Comparison of ENCODE assay signal across 15 mouse cellular contexts in the genomic region with DNA sequence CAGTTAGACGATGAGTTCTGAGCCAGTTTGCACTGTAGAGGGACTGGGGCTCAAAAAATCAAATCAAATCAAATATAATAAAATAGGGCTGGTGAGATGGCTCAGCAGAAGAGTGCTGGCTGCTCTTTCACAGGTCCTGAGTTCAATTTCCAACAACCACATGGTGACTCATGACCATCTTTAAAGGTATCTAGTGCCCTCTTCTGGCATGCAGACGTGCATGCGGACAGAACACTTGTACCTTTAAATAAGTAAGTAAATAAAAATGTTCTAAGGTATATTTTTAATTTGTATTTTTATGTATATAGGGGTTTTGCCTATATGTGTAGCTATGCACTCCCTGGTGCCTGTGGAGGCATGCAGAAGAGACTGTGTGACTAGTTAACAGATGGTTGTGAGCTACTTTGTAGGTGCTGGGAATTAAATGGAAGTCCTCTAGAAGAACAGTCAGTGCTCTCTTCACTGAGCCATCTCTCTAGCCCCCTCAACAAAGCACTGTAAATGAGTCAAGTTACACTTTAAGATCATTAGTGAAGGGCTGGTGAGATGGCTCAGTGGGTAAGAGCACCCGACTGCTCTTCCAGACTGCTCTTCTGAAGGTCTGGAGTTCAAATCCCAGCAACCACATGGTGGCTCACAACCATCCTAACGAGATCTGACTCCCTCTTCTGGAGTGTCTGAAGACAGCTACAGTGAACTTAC. TPM values are rescaled to one million over a fixed set of nuclear protein-coding genes. Genes with fewer than 3 reads are reported as not detected.
DNase-seq lines count a peak whose midpoint lies in the region; ATAC-seq and TF ChIP-seq lines count a peak whose summit lies in the region.
"Had no signal": no experiment of that assay in that cellular context is flagged by ENCODE, and none has a peak within 500 bp of the region (broad histone marks: within the 10 kb centered on the region; RNA-seq: fewer than 3 reads in every experiment).

No protein-coding gene starts in this region.

- no peak for TF ChIP-seq POLR2A in heart, adult 2 months (IDR thresholded peaks at IDR 0.05; ENCODE audit: insufficient read depth, low read depth, low read length)
- no peak for TF ChIP-seq POLR2A in CH12.LX (IDR thresholded peaks at IDR 0.05; ENCODE audit: low read depth, low read length)
- no peak for TF ChIP-seq POLR2A in cortical plate, adult 2 months (IDR thresholded peaks at IDR 0.05; ENCODE audit: extremely low read depth, insufficient read depth, low read length)

- H3K27ac ChIP-seq in heart, adult 2 months: no peak overlapping the region
- no peak overlapping the region for H3K27ac ChIP-seq in lung, embryonic 14.5 days (ENCODE audit: low read depth)
- no peak overlapping the region for H3K27ac ChIP-seq in CH12.LX (ENCODE audit: insufficient read depth, low read depth)
- no peak overlapping the region for H3K27ac ChIP-seq in cortical plate, adult 2 months (ENCODE audit: insufficient read depth, low read length)
- H3K27ac ChIP-seq in hindbrain, embryonic 12.5 days: no peak overlapping the region
- H3K27ac ChIP-seq: embryonic facial prominence, embryonic 15.5 days had no signal

- H3K79me2 ChIP-seq in heart, adult 2 months (replicated peaks; ENCODE audit: control insufficient read depth, insufficient read depth, low read length): no peaks in the 10 kb centered on the region
- no peaks in the 10 kb centered on the region; the same call in 1 of the 2 replicates for H3K79me2 ChIP-seq in CH12.LX (replicated peaks; ENCODE audit: control insufficient read depth, extremely low read depth, insufficient read depth, poor library complexity, severe bottlenecking)

- no peak for ATAC-seq in lung, embryonic 14.5 days (ENCODE audit: insufficient read depth)
- no peak for ATAC-seq in hindbrain, embryonic 12.5 days (ENCODE audit: low FRiP score)
- ATAC-seq: inflammation-experienced regulatory T-cells, adult 6 months had no signal

- dilution Hi-C loops in CH12.LX (cut with MboI; ENCODE audit: extremely low pct_ligation_motif_present, extremely low pct_unique_long_range_greater_than_20kb, low sequenced_read_pairs): no loop called here

- H3K36me3 ChIP-seq in heart, adult 2 months (ENCODE audit: control insufficient read depth, insufficient read depth, low read length): peaks cover 6% of the 10 kb centered on the region
- peaks cover 89% of the 10 kb centered on the region for H3K36me3 ChIP-seq in lung, embryonic 14.5 days (ENCODE audit: insufficient read depth)
- peaks cover 66 to 77% of the 10 kb centered on the region in 2 experiments for H3K36me3 ChIP-seq in CH12.LX (replicated peaks in 1 of 2; ENCODE audit: control insufficient read depth in 1 of 2, insufficient read depth in 1 of 2, low read length in 1 of 2)
- H3K36me3 ChIP-seq in hindbrain, embryonic 12.5 days: peaks cover 87% of the 10 kb centered on the region

- no peak for DNase-seq in heart, adult 2 months
- DNase-seq in heart, postnatal 4 days: no peak
- peak; percentile 45 for DNase-seq in lung, embryonic 14.5 days
- DNase-seq in lung, adult 18-20 months: no peak
- DNase-seq in CH12.LX (ENCODE audit: extremely low read depth): peak; percentile 34
- DNase-seq in cerebellum, adult 11 months: no peak
- DNase-seq: adrenal gland, postnatal 25 days; cerebellum, adult 8-10 months; lung, postnatal 14 days; thymus, adult 2 months had no signal

- peak; percentile 31 for TF ChIP-seq RAD21 in CH12.LX (IDR thresholded peaks at IDR 0.05; ENCODE audit: low read depth, low read length)

- H3K4me2 ChIP-seq in lung, embryonic 14.5 days: no peak overlapping the region
- no peak overlapping the region for H3K4me2 ChIP-seq in CH12.LX (ENCODE audit: insufficient read depth, low read depth, poor library complexity, severe bottlenecking)
- H3K4me2 ChIP-seq in hindbrain, embryonic 12.5 days (replicated peaks): no peak overlapping the region
- H3K4me2 ChIP-seq: embryonic facial prominence, embryonic 15.5 days; heart, embryonic 11.5 days had no signal

- in situ Hi-C loops in CH12.LX (cut with MboI; ENCODE audit: low pct_ligation_motif_present, low pct_unique_long_range_greater_than_20kb, low sequenced_read_pairs): no loop called here

- no peaks in the 10 kb centered on the region for H3K27me3 ChIP-seq in heart, adult 2 months (ENCODE audit: control insufficient read depth, insufficient read depth, low read length)
- H3K27me3 ChIP-seq in lung, embryonic 14.5 days (ENCODE audit: insufficient read depth, low read length): no peaks in the 10 kb centered on the region
- H3K27me3 ChIP-seq in CH12.LX (replicated peaks): no peaks in the 10 kb centered on the region
- H3K27me3 ChIP-seq in hindbrain, embryonic 12.5 days: no peaks in the 10 kb centered on the region
- H3K27me3 ChIP-seq: embryonic facial prominence, embryonic 15.5 days had no signal

- intact Hi-C loops in heart, adult 2 months (cut with DNase I): no loop called here

- H3K9me3 ChIP-seq in lung, embryonic 14.5 days (ENCODE audit: low read depth, low read length): no peaks in the 10 kb centered on the region
- no peaks in the 10 kb centered on the region for H3K9me3 ChIP-seq in CH12.LX (replicated peaks; ENCODE audit: low read length)
- H3K9me3 ChIP-seq in hindbrain, embryonic 12.5 days (replicated peaks): no peaks in the 10 kb centered on the region
- H3K9me3 ChIP-seq: embryonic facial prominence, embryonic 15.5 days had no signal

- H3K4me1 ChIP-seq in heart, adult 2 months (ENCODE audit: control insufficient read depth, insufficient read depth, low read length): no peaks in the 10 kb centered on the region
- no peaks in the 10 kb centered on the region for H3K4me1 ChIP-seq in lung, embryonic 14.5 days (ENCODE audit: insufficient read depth)
- H3K4me1 ChIP-seq in CH12.LX (ENCODE audit: control insufficient read depth in 1 of 2, insufficient read depth in 2 of 2): peaks cover 9 to 28% of the 10 kb centered on the region in 2 experiments
- no peaks in the 10 kb centered on the region for H3K4me1 ChIP-seq in cortical plate, adult 2 months (ENCODE audit: control insufficient read depth, insufficient read depth, low read length)
- no peaks in the 10 kb centered on the region for H3K4me1 ChIP-seq in hindbrain, embryonic 12.5 days
- H3K4me1 ChIP-seq: embryonic facial prominence, embryonic 15.5 days had no signal

- H3K4me3 ChIP-seq in heart, adult 2 months: no peak overlapping the region
- no peak overlapping the region for H3K4me3 ChIP-seq in lung, embryonic 14.5 days (ENCODE audit: low read depth, low read length)
- no peak overlapping the region for H3K4me3 ChIP-seq in CH12.LX (replicated peaks in 1 of 3; ENCODE audit: low read depth in 2 of 3, low read length in 2 of 3, poor library complexity in 1 of 3)
- no peak overlapping the region for H3K4me3 ChIP-seq in cortical plate, adult 2 months (ENCODE audit: insufficient read depth, low read length)
- H3K4me3 ChIP-seq in hindbrain, embryonic 12.5 days: no peak overlapping the region
- H3K4me3 ChIP-seq: embryonic facial prominence, embryonic 15.5 days had no signal

- no peak for TF ChIP-seq EP300 in heart, adult 2 months (IDR thresholded peaks at IDR 0.05; ENCODE audit: insufficient read depth, low read depth, low read length)
- TF ChIP-seq EP300 in CH12.LX (IDR thresholded peaks at IDR 0.05; ENCODE audit: low read length): no peak

- 71% methylated on average over 5 of the region's 5 CpGs for WGBS in heart, adult 2 months
- 80% methylated on average over 4 of the region's 5 CpGs for WGBS in lung, embryonic 14.5 days
- 90% methylated on average over 5 of the region's 5 CpGs for WGBS in hindbrain, embryonic 12.5 days

- H3K9ac ChIP-seq in heart, adult 2 months (ENCODE audit: low read depth, low read length): no peak overlapping the region
- H3K9ac ChIP-seq in lung, embryonic 14.5 days: no peak overlapping the region
- no peak overlapping the region for H3K9ac ChIP-seq in CH12.LX (ENCODE audit: insufficient read depth, low read depth)
- H3K9ac ChIP-seq in hindbrain, embryonic 12.5 days: no peak overlapping the region
- H3K9ac ChIP-seq: embryonic facial prominence, embryonic 15.5 days had no signal

- peak; percentile 65 for TF ChIP-seq CTCF in heart, adult 2 months (IDR thresholded peaks at IDR 0.05)
- peak; percentile 28 for TF ChIP-seq CTCF in lung, embryonic 14.5 days (IDR thresholded peaks at IDR 0.05; ENCODE audit: low read depth)
- TF ChIP-seq CTCF in CH12.LX (conservative IDR thresholded peaks at IDR 0.05 in 1 of 2, IDR thresholded peaks at IDR 0.05 in 1 of 2; ENCODE audit: low read depth in 2 of 2, low read length in 2 of 2): peak; percentile 24 to 60; a peak in 2 of 4 replicates
- 0 out of 2 replicates have a peak, but pooled peaks have one; percentile 11 for TF ChIP-seq CTCF in cortical plate, adult 2 months (IDR thresholded peaks at IDR 0.05; ENCODE audit: extremely low read depth, insufficient read depth, low read length)

RNA-seq across cellular contexts. Expression of gene Sf3b3, which starts 10.3 kb away (rescaled TPM):
- total RNA-seq in heart, adult 2 months (2021): 10 to 100 TPM; 38.3 to 39.7 TPM
- polyA plus RNA-seq in heart, adult 2 months (2012; rRNA removed): 19.2 and 34.3 TPM in 2 replicates
- total RNA-seq in heart, postnatal 4 days (2021): 10 to 100 TPM; 61.4 to 64.9 TPM
- polyA plus RNA-seq in lung, embryonic 14.5 days (2014; fragmentation: Nextera tagmentation; extraction: Ambion mirVana): 168 and 174 TPM in 2 replicates
- total RNA-seq in CH12.LX (2012; rRNA removed) (136 and 163 TPM in 2 replicates), CH12.LX (2014; rRNA removed) (137 and 139 TPM in 2 replicates)
- 206 and 213 TPM in 2 replicates for polyA plus RNA-seq in CH12.LX (2012; ENCODE audit: insufficient read length, low read depth)
- 36.8 and 37.4 TPM in 2 replicates for polyA plus RNA-seq in cortical plate, adult 2 months (2012; rRNA removed)
- polyA plus RNA-seq in hindbrain, embryonic 12.5 days (2016; fragmentation: Nextera tagmentation; extraction: Ambion mirVana): 163 and 170 TPM in 2 replicates

RNA-seq across cellular contexts. Expression of gene Cog4, which starts 10.5 kb away (rescaled TPM):
- total RNA-seq in heart, adult 2 months (2021): 10 to 100 TPM; 66.2 to 74.1 TPM
- 34.8 and 51.5 TPM in 2 replicates for polyA plus RNA-seq in heart, adult 2 months (2012; rRNA removed)
- 10 to 100 TPM; 49.8 to 50.5 TPM for total RNA-seq in heart, postnatal 4 days (2021)
- 70.9 and 71.0 TPM in 2 replicates for polyA plus RNA-seq in lung, embryonic 14.5 days (2014; fragmentation: Nextera tagmentation; extraction: Ambion mirVana)
- total RNA-seq in CH12.LX (2012; rRNA removed): 35.2 and 36.4 TPM in 2 replicates
- 24.4 and 27.5 TPM in 2 replicates for total RNA-seq in CH12.LX (2014; rRNA removed)
- 24.9 and 27.5 TPM in 2 replicates for polyA plus RNA-seq in CH12.LX (2012; ENCODE audit: insufficient read length, low read depth)
- polyA plus RNA-seq in cortical plate, adult 2 months (2012; rRNA removed): 41.8 and 42.9 TPM in 2 replicates
- 74.9 and 77.1 TPM in 2 replicates for polyA plus RNA-seq in hindbrain, embryonic 12.5 days (2016; fragmentation: Nextera tagmentation; extraction: Ambion mirVana)

RNA-seq across cellular contexts. Expression of gene Fuk, which starts 45.4 kb away (rescaled TPM):
- 1 to 10 TPM; 4.5 to 4.6 TPM for total RNA-seq in heart, adult 2 months (2021)
- 6.2 and 8.8 TPM in 2 replicates for polyA plus RNA-seq in heart, adult 2 months (2012; rRNA removed)
- 1 to 10 TPM; 6.6 to 6.9 TPM for total RNA-seq in heart, postnatal 4 days (2021)
- polyA plus RNA-seq in lung, embryonic 14.5 days (2014; fragmentation: Nextera tagmentation; extraction: Ambion mirVana): 9.0 and 11.5 TPM in 2 replicates
- total RNA-seq in CH12.LX (2012; rRNA removed) (14.3 and 14.4 TPM in 2 replicates), CH12.LX (2014; rRNA removed) (6.6 and 6.8 TPM in 2 replicates)
- polyA plus RNA-seq in CH12.LX (2012; ENCODE audit: insufficient read length, low read depth): 6.4 and 7.0 TPM in 2 replicates
- 18.0 and 18.2 TPM in 2 replicates for polyA plus RNA-seq in cortical plate, adult 2 months (2012; rRNA removed)
- 11.4 and 11.9 TPM in 2 replicates for polyA plus RNA-seq in hindbrain, embryonic 12.5 days (2016; fragmentation: Nextera tagmentation; extraction: Ambion mirVana)

RNA-seq across cellular contexts. Expression of gene Il34, which starts 51.2 kb away (rescaled TPM):
- total RNA-seq in heart, adult 2 months (2021): 1 to 10 TPM; 3.3 to 5.3 TPM
- 7.2 and 15.3 TPM in 2 replicates for polyA plus RNA-seq in heart, adult 2 months (2012; rRNA removed)
- 1 to 10 TPM; 1.2 to 2.3 TPM for total RNA-seq in heart, postnatal 4 days (2021)
- polyA plus RNA-seq in lung, embryonic 14.5 days (2014; fragmentation: Nextera tagmentation; extraction: Ambion mirVana): 1.6 and 2.4 TPM in 2 replicates
- total RNA-seq in CH12.LX (2012; rRNA removed) (0.21 TPM in 1 of 2 replicates, not detected in the other), CH12.LX (2014; rRNA removed) (not detected in 2 replicates)
- polyA plus RNA-seq in CH12.LX (2012; ENCODE audit: insufficient read length, low read depth): not detected in 2 replicates
- polyA plus RNA-seq in cortical plate, adult 2 months (2012; rRNA removed): 103 and 108 TPM in 2 replicates
- polyA plus RNA-seq in hindbrain, embryonic 12.5 days (2016; fragmentation: Nextera tagmentation; extraction: Ambion mirVana): 0.83 and 1.1 TPM in 2 replicates
- polyA plus RNA-seq: inflammation-experienced regulatory T-cells, adult 6 months had no signal

Comparison
In these comparisons a context has a peak if more than half of its experiments do, and no peak if none do; other contexts are left out.
1. DNase-seq: peak in lung, embryonic 14.5 days (single experiment) and CH12.LX (single experiment); none in heart, adult 2 months (0 of 2), heart, postnatal 4 days (single experiment), lung, adult 18-20 months (0 of 2) and cerebellum, adult 11 months (single experiment).
2. CTCF ChIP-seq: peak in every context shown above with its lines; median percentile 65 in heart, adult 2 months; 42 in CH12.LX; 28 in lung, embryonic 14.5 days; 11 in cortical plate, adult 2 months.